Mouse (Mus musculus): ENCODE results near the gene Tbck.

DNA sequence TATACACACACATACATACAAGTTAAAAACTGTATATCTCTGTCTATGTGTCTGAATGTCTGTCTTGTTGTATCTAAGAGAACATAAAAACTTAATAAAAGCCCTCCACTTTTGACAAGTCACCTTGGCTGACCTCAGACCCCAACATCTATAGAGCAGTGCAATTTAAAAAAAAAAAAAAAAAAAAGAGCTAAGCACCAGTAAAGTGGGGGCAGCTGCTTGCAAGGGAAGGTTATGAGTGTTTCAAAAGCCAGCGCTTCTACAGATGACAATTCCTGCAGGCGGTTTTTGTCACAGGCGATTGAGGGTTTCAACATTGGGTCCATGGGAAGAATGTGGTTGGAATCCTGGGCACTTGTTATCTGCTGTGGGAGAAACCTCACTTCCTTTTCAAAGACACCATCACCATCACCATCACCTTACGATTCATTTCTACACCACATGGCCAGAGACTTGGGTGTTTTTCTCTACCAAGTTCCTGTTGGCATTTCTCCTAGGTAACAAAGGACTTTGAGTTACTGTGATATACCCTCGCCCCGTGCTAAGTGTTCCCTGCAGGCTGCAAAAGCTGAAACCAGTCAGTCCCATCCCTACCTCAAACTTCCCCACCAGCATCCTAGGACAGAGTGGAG lies 202.6 kb downstream of the Tbck start:
- TF ChIP-seq POLR2A (IDR thresholded peaks at IDR 0.05; ENCODE audit: low read depth, low read length) (no peak), CTCF (conservative IDR thresholded peaks at IDR 0.05; ENCODE audit: insufficient read depth, insufficient read length, low read depth, low read length) (no peak)

Measured in kidney, adult 2 months (tissue).